Mouse (Mus musculus): ENCODE data around the gene Aldh2.

The Aldh2 gene

GRCm38 (mm10) chr5:121595758-121596157, 2.1 kb upstream of the Aldh2 start:
- DNase-seq (ENCODE audit: low spot score), result no peak

- no peak for DNase-seq (ENCODE audit: low spot score)
Observed at GRCm38 (mm10) chr5:121594714-121595313, 1.2 kb upstream of the Aldh2 start.

- DNase-seq (ENCODE audit: low spot score), result no peak
Observed at GRCm38 (mm10) chr5:121592816-121593407, 712 bp downstream of the Aldh2 start.

- no peak for DNase-seq (ENCODE audit: low spot score)
Observed at GRCm38 (mm10) chr5:121592064-121592815, 1.4 kb downstream of the Aldh2 start.

GRCm38 (mm10) chr5:121591417-121592063, 2.1 kb downstream of the Aldh2 start:
- no peak for DNase-seq (ENCODE audit: low spot score)

GRCm38 (mm10) chr5:121589928-121590327, 3.7 kb downstream of the Aldh2 start:
- DNase-seq (ENCODE audit: low spot score), result no peak

GRCm38 (mm10) chr5:121586400-121587039, 7.1 kb downstream of the Aldh2 start:
- DNase-seq (ENCODE audit: low spot score), result peak; percentile 9

GRCm38 (mm10) chr5:121585699-121586098, 7.9 kb downstream of the Aldh2 start:
- DNase-seq (ENCODE audit: low spot score), result no peak

- DNase-seq (ENCODE audit: low spot score), result no peak
Observed at GRCm38 (mm10) chr5:121585005-121585404, 8.6 kb downstream of the Aldh2 start.

- peak; percentile 15 for DNase-seq (ENCODE audit: low spot score)
Observed at GRCm38 (mm10) chr5:121583765-121584501, 9.7 kb downstream of the Aldh2 start.

GRCm38 (mm10) chr5:121581945-121582344, 11.7 kb downstream of the Aldh2 start:
- no peak for DNase-seq (ENCODE audit: low spot score)

- DNase-seq (ENCODE audit: low spot score), result no peak
Observed at GRCm38 (mm10) chr5:121576927-121577488, 16.6 kb downstream of the Aldh2 start.

GRCm38 (mm10) chr5:121575867-121576266, 17.8 kb downstream of the Aldh2 start:
- DNase-seq (ENCODE audit: low spot score), result no peak

- peak; percentile 61 for DNase-seq (ENCODE audit: low spot score)
Observed at GRCm38 (mm10) chr5:121574145-121574544, 19.5 kb downstream of the Aldh2 start.

- no peak for DNase-seq (ENCODE audit: low spot score)
Observed at GRCm38 (mm10) chr5:121570787-121571186, 22.8 kb downstream of the Aldh2 start.

GRCm38 (mm10) chr5:121569881-121570420, 23.7 kb downstream of the Aldh2 start:
- DNase-seq (ENCODE audit: low spot score), result no peak

GRCm38 (mm10) chr5:121566035-121566681, 27.5 kb downstream of the Aldh2 start:
- DNase-seq (ENCODE audit: low spot score), result no peak

GRCm38 (mm10) chr5:121564468-121564895, 29.1 kb downstream of the Aldh2 start:
- DNase-seq (ENCODE audit: low spot score), result peak; percentile 90

- DNase-seq (ENCODE audit: low spot score), result no peak
Observed at GRCm38 (mm10) chr5:121562436-121562835, 31.2 kb downstream of the Aldh2 start.

- no peak for DNase-seq (ENCODE audit: low spot score)
Observed at GRCm38 (mm10) chr5:121549196-121549595, 44.4 kb downstream of the Aldh2 start.
